Mouse (Mus musculus) neutrophil, adult 65 days (primary cell): ENCODE data around the gene Tmem132d. TPM values are rescaled to one million over a fixed set of nuclear protein-coding genes. Genes with fewer than 3 reads are reported as not detected.

ENCODE experiments used
- total RNA-seq: library from RNA; stranded (reverse); gene quantifications from 2 replicates; pipeline ENCODE4 v1.2.4, GENCODE M21; 2023

Tmem132d gene
- not detected in 2 replicates for total RNA-seq

DNA sequence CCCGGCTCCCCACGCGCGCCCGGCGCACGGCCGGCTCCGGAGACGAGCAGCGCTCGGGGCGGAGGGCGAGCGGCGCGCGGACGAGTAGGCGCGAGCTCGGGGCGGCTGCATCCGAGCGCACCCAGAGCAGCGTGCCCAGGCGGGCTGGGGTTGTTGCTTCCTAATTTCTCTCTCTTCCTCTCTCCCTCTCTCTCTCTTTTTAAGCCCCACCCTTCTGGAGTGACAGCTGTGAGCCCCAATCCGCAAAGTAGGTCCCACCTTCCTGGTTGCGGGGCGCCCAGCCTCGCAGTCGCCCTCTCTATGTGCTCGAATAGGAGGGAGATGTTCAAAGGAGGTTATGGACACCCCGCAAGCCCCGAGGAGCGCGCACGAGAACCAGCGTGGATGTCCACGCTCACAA lies at the start of gene Tmem132d:
Tmem132d (minus strand) TSS at position 162 of the 400 bp plus-strand sequence.

Other genes with a start within 250 kb of the Tmem132d start
- 0.13 TPM in 1 of 2 replicates, not detected in the other for gene Fzd10, start 167.8 kb upstream of the Tmem132d start, total RNA-seq